Mouse (Mus musculus) natural killer cell, adult 2 months (primary cell): Measurements from ENCODE around the gene Ccdc91.

ENCODE experiments used
- DNase-seq, 2 experiments: peaks; one replicate each; pipeline ENCODE4 v3.0.0; 2022; ENCODE audit warnings: low spot score in 2 of 2

Ccdc91 gene

DNA sequence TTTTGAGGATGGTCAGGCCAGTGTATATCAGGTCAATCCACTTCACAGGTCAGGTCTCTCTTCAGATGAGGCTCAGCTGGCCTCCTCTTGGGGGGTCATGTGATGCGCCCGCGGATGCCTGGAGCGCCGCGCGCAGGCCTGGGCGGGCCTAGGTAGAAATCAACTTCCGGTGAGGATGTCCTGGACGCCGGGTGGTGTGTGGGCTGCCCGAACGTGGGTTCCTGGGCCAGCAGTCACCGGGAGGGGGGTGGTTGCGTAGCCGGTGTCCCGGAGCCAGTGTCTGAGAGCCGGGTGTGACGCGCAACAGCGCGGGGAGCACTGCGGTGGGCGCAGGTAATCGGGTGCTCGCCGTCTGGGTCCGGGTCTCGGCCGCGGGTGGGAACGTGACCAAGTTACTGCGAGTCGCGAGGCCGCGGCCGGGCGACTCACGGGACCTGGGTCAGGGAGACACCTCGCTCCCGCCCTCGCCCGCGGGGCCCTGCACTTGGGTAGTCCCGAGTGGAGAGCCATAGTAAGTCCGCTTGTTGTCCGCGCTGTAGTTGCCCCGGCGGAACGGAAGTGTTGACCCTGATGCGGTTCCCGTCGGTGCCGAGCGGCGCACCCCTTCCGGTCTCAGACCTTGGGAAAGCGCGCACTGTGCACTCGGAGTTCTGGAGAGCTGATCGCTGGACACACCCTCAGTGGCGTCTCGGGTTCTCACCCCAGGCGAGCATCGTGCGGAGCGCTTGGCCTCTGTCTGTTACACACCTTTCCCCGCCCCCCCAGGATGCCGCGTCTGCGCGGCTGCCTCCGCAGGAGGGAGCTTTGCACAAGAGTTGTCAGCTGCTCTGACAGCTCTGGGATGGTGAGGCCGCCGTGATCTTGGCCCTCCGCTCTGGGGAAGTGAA lies at the start of gene Ccdc91:
Gene Ccdc91, plus strand, starts transcription at position 102 of the 887 bp plus-strand sequence.
- peak; percentile 80 to 86 for DNase-seq

DNA sequence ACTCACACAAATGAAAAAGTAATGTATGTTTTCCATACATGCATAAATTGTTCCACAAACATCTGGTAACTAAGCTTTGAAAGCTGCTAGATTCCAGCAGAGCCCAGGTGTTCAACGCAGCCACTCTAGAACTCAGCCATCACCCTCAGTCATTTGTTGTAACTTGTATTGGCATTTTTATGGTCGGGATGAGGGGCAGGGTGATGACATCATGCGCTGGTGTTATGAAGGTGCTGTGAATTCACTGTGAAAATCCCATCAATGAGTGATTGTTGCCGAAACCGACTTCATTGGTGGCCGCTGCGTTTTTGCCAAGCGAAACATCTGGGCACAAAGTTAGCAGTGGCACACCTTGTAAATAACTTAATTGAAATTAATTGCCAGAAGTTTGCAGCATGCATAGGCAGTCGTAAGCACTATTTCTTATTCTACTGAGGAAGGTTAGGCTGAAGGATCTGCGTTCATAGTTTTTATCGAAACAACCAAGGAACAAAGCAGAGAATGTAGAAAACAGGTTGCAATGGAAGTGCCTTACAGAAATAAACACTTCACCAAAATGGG lies 48.6 kb upstream of the Ccdc91 start:
- no peak for DNase-seq

DNA sequence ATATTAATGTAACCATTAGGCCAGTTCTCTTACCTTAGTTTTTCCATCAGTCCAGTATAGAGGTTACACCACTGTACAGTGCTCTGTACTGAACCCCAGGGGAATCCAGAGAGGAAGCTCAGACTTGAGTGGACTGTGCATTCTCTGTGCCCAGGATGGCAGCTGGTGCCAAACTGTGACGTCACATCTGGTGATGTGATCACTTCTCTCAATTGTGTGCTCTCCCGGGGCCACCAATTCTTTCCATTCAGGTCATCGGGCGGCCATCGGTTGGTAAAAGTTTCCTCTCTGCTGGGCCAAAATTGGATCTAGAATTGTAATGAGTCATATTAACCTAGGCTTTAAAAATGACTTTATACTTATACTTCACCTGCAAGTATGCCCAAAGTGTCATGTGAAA lies 19.9 kb upstream of the Ccdc91 start:
- DNase-seq: no peak

DNA sequence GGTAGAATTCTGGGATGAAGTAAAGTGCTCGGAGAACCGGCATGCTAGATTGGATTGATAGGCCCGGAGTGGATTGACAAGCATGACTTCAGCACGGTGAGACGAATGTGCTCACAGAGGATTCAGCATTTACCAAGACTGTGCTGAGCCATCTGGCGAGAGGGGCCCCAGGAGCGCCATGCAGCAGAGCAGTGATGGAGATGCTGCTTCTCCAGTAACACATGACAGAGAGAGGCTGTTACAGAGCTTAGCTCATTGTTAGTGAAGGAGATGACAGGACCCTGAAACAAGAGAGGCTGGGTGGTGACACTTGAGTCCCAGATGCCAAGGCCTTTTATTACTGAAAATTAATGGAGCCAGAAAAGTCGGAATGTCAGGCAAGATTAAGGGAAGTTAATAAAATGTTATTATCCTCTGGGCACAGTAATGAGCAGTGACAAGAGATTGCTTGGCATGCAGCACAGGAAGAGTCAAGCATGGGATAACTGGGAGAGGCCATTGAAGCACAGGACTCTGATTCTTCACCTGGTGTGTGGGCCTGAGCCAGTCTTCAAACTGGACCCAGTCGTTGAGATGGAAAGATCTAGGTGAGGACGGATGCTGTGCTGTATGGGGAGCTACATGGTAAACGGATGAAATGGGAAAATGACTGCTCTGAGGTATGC lies 16.9 kb upstream of the Ccdc91 start:
- DNase-seq: no peak

DNA sequence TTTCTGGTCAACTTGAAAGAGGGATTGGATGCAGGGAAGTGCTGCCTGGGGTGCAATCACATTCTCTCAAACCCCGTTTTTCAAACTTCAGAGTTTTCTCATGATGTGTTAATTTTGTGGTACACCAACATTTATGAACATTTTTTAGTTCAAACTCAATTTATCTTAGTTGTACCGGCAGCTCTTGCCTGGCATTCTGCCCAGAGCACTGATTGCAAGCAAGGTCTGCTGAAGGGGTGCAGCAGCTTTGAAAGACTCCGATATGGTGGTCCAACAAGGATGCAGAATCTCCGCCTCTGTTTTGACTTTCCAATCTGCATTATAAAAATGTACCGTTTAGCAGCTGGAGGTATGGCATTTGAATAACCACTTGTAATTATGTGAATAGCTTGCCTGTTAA lies 5.6 kb upstream of the Ccdc91 start:
- DNase-seq: no peak

DNA sequence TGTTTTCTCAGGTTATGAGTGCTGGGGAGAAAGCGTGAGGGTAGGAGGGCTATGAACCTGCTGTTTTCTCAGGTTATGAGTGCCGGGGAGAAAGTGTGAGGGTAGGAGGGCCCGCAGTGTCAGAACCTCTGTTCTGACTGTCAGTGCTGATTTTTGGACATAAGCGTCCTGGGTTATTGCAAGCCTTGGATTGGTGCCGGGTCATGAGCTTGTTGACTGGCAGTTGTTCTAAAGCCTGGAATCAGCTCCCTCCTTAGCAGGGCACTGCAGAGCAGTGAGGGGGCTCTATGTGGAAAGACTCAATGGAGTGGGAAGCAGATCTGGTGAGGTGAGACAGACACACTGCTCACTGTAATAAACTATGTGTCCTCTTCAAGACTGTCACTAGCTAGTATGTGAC lies 5.5 kb downstream of the Ccdc91 start:
- DNase-seq: no peak

DNA sequence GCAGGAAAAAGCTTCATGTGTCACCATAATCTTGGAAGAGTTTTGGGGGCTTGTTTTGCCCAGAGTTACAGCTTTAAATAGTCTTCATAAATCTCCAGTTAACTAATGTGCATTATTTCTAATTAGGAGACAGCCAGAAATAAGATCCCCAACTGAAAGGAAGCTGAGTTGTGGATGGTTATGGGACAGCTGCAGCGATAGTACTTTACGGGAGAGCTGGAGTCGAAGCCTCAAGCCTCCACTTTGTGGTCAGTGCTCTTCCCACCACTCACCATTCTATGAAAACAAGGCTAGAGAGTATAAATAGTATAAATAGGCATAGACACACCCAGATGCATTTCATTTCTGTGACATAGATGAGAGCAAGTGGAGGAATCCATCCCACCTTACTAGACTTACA lies 14.5 kb downstream of the Ccdc91 start:
- DNase-seq: no peak

DNA sequence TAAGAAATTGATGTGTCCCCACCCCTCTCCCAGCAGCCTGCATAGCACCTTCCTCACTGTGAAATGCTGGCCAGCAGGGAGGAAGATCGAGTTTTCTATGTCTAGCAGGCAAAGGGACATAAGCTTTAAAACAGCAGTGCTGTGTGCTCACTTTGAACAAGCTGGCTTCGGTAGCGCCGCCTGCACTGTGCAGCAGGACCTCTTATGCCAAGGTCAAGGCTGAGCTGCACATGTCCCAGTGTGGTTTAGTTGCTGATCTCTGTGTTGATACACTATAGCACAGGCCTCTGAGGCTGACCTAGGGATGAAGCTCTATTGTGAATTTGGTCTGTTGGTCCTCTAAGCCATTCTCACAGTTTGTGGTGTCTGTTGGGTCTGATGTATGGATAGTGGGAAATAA lies 16.9 kb downstream of the Ccdc91 start:
- DNase-seq: no peak

DNA sequence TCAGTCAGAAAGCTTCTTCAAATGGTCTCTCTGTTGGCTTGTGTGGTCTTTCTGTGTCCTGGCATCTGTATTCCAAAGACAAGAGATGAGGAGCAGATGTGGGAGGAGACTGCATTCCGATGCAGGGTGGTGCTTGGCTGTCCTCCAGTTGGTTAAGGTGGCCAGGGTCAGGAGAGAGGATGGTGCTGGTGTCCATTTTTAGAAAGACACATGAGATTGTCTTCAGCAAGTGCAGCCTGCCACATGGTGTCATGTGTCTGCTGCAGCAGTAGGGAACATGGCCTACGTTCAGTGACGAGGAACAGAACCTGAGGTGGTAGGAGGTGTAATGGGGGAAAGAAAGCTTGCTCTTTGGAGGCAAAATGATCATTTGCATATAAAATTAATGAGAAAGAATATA lies 25.8 kb downstream of the Ccdc91 start:
- DNase-seq: no peak

DNA sequence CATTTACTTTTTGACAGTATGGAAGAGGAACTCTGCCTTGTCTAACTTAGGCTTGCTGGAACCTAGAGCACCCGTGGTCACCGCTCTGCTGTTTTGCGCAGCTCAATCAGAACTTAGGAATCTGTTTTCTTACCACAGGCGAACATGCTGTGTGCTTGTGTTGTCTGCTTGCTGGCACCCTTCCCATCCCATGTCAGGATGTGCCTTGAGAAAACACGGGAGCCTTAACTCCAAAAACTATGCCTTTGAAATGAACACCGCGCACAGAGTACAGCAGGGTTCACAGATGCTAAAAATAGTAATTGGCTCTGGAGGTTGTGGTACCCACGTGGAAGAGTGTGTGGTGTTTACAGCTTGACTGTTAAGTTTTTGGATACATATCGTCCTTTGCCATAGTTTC lies 30.4 kb downstream of the Ccdc91 start:
- DNase-seq: no peak

DNA sequence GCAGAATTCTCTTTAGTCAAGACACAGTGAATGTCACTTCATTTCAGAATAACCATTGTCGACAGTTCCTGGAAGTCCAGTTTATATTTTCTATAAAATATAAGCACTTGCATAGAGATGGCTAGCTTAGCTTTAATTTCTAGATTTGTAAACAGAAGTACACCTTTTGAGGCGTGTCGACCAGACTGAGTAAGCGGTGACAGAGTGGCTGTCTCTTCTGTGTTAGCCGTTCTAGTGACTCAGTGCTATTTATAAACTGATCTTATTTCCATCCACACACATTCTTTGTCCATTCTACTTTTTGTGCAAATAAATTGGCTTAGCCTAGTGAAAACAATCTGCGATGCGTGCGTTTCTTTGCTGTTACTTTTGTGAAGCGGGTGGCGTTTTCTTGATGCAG lies 30.9 kb downstream of the Ccdc91 start:
- no peak for DNase-seq

DNA sequence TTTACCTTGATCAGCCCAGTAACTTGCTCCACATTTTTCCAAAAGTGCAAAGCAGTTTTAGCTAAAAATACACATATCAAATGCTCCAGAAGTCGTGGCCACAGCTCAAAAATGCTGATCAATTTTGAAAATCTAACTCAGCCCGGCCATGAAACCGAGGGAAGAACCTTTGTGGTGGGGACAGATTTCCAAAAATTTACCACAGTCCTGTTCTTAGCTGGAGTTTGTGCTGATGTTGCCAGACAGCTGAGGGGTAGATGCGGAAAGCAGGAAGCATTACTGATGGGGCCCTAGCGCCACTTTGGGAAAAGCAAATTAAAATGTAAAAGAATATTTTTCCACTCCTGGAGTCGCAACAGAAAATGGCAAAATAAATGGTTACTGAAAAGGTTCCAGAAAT lies 31.6 kb downstream of the Ccdc91 start:
- no peak for DNase-seq

DNA sequence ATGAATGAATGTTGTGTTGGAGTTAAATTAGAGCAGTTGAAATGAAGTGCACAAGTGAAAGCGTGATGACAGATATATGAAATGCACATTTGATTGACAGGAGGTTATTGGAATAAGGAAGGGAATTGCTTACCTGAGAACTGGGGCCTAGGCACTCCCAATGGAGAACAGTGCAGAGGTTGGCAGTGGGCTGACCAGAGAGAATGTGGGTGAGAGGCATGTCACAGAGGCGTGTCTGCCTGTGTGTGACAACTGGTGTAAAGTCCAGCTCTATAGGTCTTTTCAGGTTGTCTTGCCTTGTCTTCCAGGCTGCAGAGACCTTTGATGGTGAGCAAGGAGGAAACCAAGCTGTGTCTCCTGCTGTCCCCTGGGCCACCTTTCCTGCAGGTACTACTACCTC lies 34.9 kb downstream of the Ccdc91 start:
- DNase-seq: no peak

DNA sequence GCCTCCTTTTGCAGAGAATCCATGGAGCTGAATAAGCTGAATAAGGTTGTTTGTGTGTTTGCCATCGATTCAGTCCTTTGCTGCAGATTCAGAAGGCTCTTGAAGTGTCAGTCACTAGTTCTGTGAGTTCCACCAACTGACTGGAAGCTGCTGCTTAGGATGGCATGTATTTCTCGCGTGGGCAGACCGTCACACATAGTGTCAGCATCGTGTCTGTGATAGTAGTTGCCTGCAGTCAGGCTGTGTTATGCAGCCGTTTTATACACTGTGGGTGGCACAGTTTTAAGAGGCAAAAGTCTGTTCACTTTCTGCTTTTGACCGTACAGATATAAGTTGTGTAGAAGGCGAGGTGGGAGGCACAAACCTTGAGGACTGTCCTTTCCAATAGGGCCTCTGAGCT lies 42.3 kb downstream of the Ccdc91 start:
- no peak for DNase-seq

DNA sequence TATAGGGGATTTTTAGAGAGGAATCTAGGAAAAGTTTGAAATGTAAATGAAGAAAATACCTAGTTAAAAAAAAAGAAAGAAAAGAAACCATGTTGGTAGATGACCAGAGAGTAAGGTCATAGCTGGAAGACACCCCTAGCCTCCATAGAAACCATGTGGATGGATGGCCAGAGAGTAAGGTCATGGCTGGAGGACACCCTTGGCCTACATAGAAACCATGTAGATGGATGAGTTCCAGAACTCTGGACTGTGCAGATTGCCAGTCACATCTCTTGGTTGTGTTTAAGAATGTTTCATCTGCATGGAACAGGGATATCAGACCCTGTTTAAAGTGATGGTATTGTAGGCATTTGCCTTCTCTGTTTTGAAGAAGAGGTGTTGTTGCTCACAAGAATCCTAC lies 49.6 kb downstream of the Ccdc91 start:
- DNase-seq: no peak

DNA sequence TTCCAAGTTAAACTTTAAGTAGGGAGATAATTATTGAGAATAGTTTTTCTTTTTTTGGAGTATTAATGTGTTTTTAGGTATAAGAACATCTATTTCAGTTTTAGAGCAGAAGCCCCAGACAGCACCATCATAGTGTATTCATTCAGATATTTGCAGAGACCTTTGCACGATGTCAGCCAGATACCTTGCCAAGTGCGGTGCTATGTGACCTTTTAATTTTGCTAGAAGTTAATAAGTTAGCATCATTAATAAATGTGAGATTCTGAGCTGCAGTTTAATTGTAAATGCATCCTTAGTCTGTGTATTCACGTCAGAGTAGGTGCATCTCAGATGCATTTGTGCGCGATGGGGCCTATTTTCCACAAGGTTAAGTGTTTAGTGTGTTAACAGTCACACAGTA lies 59.3 kb downstream of the Ccdc91 start:
- no peak for DNase-seq

DNA sequence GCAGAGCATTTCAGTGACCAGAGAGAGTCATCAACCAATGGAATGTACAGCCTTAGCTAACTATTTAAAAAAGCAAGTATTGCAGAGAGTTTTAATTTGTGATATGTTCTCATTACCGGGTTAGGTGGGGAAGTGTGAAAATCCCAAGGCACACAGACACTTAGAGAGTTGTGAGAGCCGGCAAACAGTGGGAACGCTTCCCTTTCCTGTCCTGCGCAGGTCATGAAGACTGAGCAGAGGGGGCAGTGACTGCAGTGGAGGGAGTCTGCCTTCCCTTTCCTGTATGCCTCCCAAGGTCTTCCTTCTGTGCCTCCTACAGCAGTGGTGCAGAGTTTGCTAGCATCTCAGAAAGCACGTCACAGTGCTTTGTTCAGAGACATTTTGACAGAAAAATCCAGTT lies 62.6 kb downstream of the Ccdc91 start:
- no peak for DNase-seq

DNA sequence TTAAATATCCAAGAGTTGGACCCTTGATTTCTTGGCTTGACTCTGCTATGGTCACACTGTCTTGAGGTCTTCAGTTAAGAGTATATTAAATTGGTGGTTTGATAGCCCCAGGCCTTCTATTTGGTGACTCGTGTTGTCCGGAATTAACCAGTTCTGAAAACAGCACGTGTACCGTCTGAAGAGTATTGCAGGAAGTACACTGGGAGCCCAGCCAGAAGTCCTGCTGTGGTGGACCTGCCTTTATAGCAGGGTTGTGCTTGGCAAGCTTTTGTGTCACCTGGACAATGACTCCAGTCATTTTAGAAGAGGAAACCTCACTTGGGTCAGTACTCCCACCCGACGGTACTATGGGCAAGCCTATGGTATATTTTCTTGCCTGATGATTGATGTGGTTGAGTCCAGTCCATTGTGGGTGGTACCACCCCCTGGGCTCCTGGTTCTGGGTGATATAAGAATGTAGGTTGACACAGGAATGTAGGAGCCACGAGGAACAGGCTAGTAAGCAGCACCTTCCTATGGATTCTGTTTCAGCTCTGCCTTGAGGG lies 63.5 kb downstream of the Ccdc91 start:
- no peak for DNase-seq

DNA sequence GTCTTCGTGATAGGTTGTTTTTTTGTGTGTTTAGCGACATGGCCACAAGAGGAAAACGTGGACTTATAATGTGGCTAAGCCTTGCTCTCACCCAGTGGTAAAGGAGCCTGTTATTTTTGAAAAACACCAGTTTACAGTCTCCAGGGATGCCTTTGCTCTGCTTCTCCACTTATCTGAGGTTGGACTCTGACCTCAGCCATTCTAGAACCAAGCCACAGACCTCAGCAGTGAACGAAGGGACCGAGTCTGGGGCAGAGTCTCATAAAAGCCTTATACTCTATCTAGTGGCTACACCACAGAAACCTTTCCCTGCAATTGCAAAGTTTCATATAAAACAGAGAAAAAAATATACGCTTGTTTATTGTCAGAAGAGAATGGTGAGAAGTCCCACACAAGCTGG lies 65.3 kb downstream of the Ccdc91 start:
- no peak for DNase-seq

DNA sequence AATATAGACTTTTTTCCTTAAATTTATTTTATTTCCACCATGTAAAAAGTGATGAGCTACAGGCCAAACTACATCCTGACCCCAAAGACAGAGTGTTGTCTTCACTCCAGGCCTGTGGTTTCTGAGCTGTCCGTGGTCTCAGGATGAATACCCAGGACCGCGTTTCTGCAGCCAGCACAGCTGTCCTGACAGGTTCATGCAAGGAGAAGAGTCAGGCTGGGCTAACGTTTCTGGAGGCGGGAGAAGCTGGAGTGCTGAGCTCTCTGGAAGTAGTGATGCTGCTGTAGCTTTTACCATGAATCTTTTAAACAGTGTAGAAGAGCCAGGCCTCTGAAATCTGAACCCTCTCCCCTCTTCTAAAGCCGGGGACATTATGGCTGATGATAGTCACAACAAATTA lies 80.0 kb downstream of the Ccdc91 start:
- DNase-seq: no peak

DNA sequence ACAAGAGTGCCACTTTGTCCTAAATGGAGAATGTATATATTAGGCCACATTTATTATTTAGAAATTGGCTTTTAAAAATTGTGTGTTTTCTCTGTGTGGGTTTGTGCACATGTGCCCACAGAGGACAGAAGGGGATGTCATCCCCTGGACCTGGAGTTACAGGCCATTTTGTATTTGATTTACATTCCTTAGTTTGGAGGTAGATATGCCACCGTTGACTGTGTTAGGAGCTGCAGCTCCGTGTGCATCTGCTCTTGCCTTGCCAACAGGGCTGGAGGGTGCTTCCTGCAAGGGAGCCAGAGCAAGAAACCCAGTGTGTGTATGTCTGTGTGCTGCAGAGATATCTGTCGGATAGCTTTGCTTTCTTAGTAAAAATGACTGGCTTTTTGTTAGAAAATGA lies 83.7 kb downstream of the Ccdc91 start:
- DNase-seq: no peak

DNA sequence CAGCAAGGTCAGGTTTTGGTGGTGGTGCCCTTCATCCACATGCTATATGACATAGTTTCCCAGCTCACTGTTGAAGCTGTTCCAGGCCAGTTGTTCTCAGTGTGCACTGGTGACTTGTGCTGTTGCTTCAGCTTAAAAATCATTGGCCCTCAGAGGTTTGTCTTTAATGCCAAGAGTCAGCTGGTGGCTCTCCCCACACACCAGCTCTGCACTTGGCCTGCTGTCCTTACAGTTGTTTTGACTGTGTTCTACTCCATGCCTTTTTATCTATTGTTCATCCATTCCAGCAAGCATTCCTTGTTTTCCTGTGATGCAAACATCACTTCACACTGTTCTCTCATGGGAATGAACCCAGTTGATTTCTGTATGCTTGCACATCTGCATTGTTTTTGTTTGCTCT lies 84.8 kb downstream of the Ccdc91 start:
- DNase-seq: no peak

DNA sequence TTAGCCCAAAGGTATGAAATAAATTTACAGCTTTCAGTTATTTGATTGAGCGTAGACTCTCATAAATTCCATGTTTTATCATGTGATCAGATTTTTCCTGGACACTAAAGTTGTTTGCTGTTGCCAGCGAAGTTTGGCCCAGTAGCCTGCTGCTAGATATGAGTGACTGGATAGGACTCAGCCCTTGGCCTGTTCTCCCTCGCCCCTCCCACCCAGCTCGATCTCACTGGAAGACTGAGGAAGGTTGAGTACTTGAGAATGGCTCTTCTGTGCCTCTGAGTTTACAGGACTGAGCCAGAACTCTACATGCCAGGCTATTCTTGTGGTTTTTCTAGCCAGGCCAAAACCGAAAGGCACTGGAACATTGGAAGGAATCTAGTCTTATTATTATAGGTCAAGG lies 93.6 kb downstream of the Ccdc91 start:
- no peak for DNase-seq
